Comparison of ENCODE assay signal across 10 mouse cellular contexts in genomic region chr9:45370616-45371336, GRCm38 (mm10). TPM values are rescaled to one million over a fixed set of nuclear protein-coding genes. Genes with fewer than 3 reads are reported as not detected.
DNase-seq lines count a peak whose midpoint lies in the region; ATAC-seq and TF ChIP-seq lines count a peak whose summit lies in the region.
"Had no signal": no experiment of that assay in that cellular context is flagged by ENCODE, and none has a peak within 500 bp of the region (broad histone marks: within the 10 kb centered on the region; RNA-seq: fewer than 3 reads in every experiment).

No protein-coding gene starts in this region.

- peak; percentile 53 for DNase-seq in embryo, embryonic 9.5 days (ENCODE audit: extremely low spot score)
- no peak for DNase-seq in embryo, embryonic 11 days
- no peak for DNase-seq in spleen, adult 2 months (ENCODE audit: low read depth in 1 of 2, low spot score in 2 of 2)
- no peak for DNase-seq in spleen, postnatal 4 days (ENCODE audit: low spot score in 2 of 2)
- DNase-seq in thymus, adult 18-20 months = no peak
- DNase-seq in c-Kit-positive CD71-positive TER-119-positive erythroid progenitor cells, embryonic 14.5 days (ENCODE audit: low spot score) = no peak
- DNase-seq in layer of hippocampus, postnatal 14 days (ENCODE audit: low spot score in 2 of 2) = no peak

- no peak overlapping the region for H3K27ac ChIP-seq in spleen, adult 2 months (ENCODE audit: insufficient read depth, low read length)
- peak overlapping the region; percentile 44 for H3K27ac ChIP-seq in limb, embryonic 15.5 days

- 47% methylated on average over 25 of the region's 25 CpGs for WGBS in spleen, adult 2 months
- WGBS in limb, embryonic 15.5 days = 6% methylated on average over 25 of the region's 25 CpGs

- no peak for ATAC-seq in limb, embryonic 15.5 days (ENCODE audit: insufficient number of reproducible peaks, low FRiP score, low TSS enrichment, low read depth)

- peaks cover 5% of the 10 kb centered on the region; the same call in 1 of the 2 replicates for H3K27me3 ChIP-seq in spleen, adult 2 months (ENCODE audit: control insufficient read depth, insufficient read depth, low read length)
- H3K27me3 ChIP-seq in limb, embryonic 15.5 days = peaks cover 3% of the 10 kb centered on the region; the same call in 1 of the 2 replicates

- H3K4me3 ChIP-seq in spleen, adult 2 months (ENCODE audit: extremely low read depth, insufficient read depth, insufficient read length) = peak overlapping the region; percentile 30; the same call in 1 of the 2 replicates
- peak overlapping the region; percentile 62 for H3K4me3 ChIP-seq in limb, embryonic 15.5 days

- H3K9ac ChIP-seq in limb, embryonic 15.5 days = peak overlapping the region; percentile 51

- 0 out of 2 replicates have a peak, but pooled peaks cover 3% of the 10 kb centered on the region for H3K4me1 ChIP-seq in spleen, adult 2 months (ENCODE audit: control insufficient read depth, insufficient read depth, insufficient read length)
- H3K4me1 ChIP-seq in limb, embryonic 15.5 days = peaks cover 24% of the 10 kb centered on the region

- no peaks in the 10 kb centered on the region for H3K9me3 ChIP-seq in limb, embryonic 15.5 days

- peak overlapping the region; percentile 85 for H3K4me2 ChIP-seq in limb, embryonic 15.5 days

- TF ChIP-seq POLR2A in spleen, adult 2 months (IDR thresholded peaks at IDR 0.05; ENCODE audit: low read depth, low read length) = no peak

- no peaks in the 10 kb centered on the region for H3K36me3 ChIP-seq in spleen, adult 2 months (ENCODE audit: control insufficient read depth, insufficient read depth, low read length)
- no peaks in the 10 kb centered on the region for H3K36me3 ChIP-seq in limb, embryonic 15.5 days

- TF ChIP-seq CTCF in spleen, adult 2 months (IDR thresholded peaks at IDR 0.05; ENCODE audit: extremely low read depth, insufficient read depth, insufficient read length, insufficient replicate concordance) = no peak

RNA-seq across cellular contexts. Expression of gene Fxyd6, which starts 0.8 kb away (rescaled TPM):
- 9.2 and 22.3 TPM in 2 replicates for polyA plus RNA-seq in spleen, adult 2 months (2012; rRNA removed)
- 120 and 122 TPM in 2 replicates for polyA plus RNA-seq in limb, embryonic 15.5 days (2015; fragmentation: Nextera tagmentation; extraction: Ambion mirVana)
- total RNA-seq in layer of hippocampus, postnatal 14 days (2021) = 100 to 1,000 TPM; 172 to 192 TPM
- polyA plus RNA-seq: C2C12 had no signal

RNA-seq across cellular contexts. Expression of gene Fxyd2, which starts 28.7 kb away (rescaled TPM):
- 6.1 and 23.9 TPM in 2 replicates for polyA plus RNA-seq in spleen, adult 2 months (2012; rRNA removed)
- 3.0 and 4.7 TPM in 2 replicates for polyA plus RNA-seq in limb, embryonic 15.5 days (2015; fragmentation: Nextera tagmentation; extraction: Ambion mirVana)
- 1 to 10 TPM; 7.8 to 8.3 TPM for total RNA-seq in layer of hippocampus, postnatal 14 days (2021)
- polyA plus RNA-seq: C2C12 had no signal

RNA-seq across cellular contexts. Expression of gene Tmprss13, which starts 51.9 kb away (rescaled TPM):
- 0.20 and 0.25 TPM in 2 replicates for polyA plus RNA-seq in spleen, adult 2 months (2012; rRNA removed)
- 14.6 and 14.7 TPM in 2 replicates for polyA plus RNA-seq in limb, embryonic 15.5 days (2015; fragmentation: Nextera tagmentation; extraction: Ambion mirVana)
- total RNA-seq in layer of hippocampus, postnatal 14 days (2021) = not detected
- total RNA-seq: left cerebral cortex, postnatal 25 days had no signal
- polyA plus RNA-seq: C2C12 had no signal

RNA-seq across cellular contexts. Expression of gene Dscaml1, which starts 55.7 kb away (rescaled TPM):
- polyA plus RNA-seq in spleen, adult 2 months (2012; rRNA removed) = 1.3 and 2.3 TPM in 2 replicates
- 0.23 and 0.31 TPM in 2 replicates for polyA plus RNA-seq in limb, embryonic 15.5 days (2015; fragmentation: Nextera tagmentation; extraction: Ambion mirVana)
- 10 to 100 TPM; 73.7 to 75.4 TPM for total RNA-seq in layer of hippocampus, postnatal 14 days (2021)
- polyA plus RNA-seq: C2C12 had no signal

Comparison
In these comparisons a context has a peak if more than half of its experiments do, and no peak if none do; other contexts are left out.
1. RNA of gene Tmprss13, which starts 51.9 kb away (polyA plus RNA-seq): 14.6 to 14.7 TPM in limb, embryonic 15.5 days; 0.20 to 0.25 TPM in spleen, adult 2 months; every median in the first group is over 10 times any median in the second.